Mouse (Mus musculus): ENCODE measurements around the gene Faah. TPM values are rescaled to one million over a fixed set of nuclear protein-coding genes. Genes with fewer than 3 reads are reported as not detected.
A peak's percentile ranks its signal among the peaks of the same experiment; 100 is the strongest.

The Faah gene
- total RNA-seq, 1 experiment: 5.9 TPM

DNA sequence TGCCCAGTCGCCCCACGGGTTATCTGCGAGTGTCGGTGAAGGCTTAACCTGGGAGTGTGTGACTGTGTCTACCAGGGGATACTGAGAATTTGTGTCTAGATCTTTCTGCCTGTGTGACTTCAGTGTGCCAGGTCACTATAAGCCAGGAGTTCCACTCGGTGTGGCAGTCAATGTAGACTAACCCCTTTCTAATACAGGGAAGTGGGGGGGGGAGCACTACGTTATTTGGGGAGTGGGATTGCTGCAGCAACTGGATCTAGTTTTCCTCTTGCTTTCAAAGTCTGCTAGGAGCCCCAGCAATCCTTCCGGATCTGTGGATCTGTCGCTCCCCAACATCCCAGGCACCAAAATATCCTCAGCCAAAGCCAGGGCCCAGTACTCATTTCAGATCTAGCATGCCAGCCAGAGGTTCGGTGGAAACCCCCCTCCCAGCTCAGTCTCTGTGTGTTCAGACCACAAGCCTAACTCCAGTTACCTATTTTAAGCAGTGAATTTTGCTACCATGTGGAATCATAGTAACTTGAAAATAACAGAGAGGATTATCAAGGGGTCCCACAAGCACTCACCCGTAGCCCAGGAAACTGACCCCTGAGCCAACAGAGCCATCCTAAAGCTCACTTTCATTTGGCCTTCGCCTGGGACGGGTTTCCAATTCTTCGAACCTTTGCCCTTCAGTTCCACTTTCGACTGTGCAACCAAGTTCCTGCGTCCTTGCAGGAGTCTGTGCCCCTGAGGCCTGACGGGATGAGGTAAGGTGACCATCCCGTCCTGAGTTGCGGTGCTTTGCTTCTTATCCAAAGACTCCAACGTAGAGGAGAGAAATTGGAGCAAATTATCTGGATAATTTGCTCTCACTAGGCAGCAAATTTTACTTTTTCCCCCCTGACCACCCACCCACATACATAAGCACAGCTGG, 80.4 kb downstream of the Faah start:
- Histone ChIP-seq H3K36me3 (ENCODE audit: control insufficient read depth, insufficient read depth, low read length, poor library complexity, severe bottlenecking) (no peaks in the 10 kb centered on the region), H3K9me3 (ENCODE audit: control insufficient read depth, insufficient read depth, low read depth, low read length) (no peaks in the 10 kb centered on the region), H3K4me3 (ENCODE audit: insufficient read depth in 1 of 2, low read depth in 1 of 2, low read length in 2 of 2, poor library complexity in 1 of 2, severe bottlenecking in 1 of 2) (no peak overlapping the region), H3K9ac (ENCODE audit: insufficient read depth, low read depth, low read length, poor library complexity, severe bottlenecking) (no peak overlapping the region), H3K4me1 (ENCODE audit: control insufficient read depth in 2 of 2, insufficient read depth in 2 of 2, low read length in 2 of 2, poor library complexity in 1 of 2) (peaks cover 0 to 7% of the 10 kb centered on the region in 2 experiments; a peak in 1 of 4 replicates), H3K27ac (ENCODE audit: insufficient read depth, low read depth, low read length, poor library complexity, severe bottlenecking) (no peak overlapping the region)
- in situ Hi-C loops (cut with MboI; ENCODE audit: low sequenced_read_pairs in 2 of 2, unreplicated experiment in 2 of 2): loop anchor here (10.0 to 25.0 kb wide), 3 partner anchors 875 to 1033 kb away; partner anchors contain the start of genes Foxd2 (in 2 of the 2) and Tal1 (in 2 of the 2)
- no peak for DNase-seq (ENCODE audit: low read depth, low spot score)
- no peak for TF ChIP-seq ZNF384 (IDR thresholded peaks at IDR 0.05; ENCODE audit: low read depth, low read length)
- TF ChIP-seq MAFK (IDR thresholded peaks at IDR 0.05; ENCODE audit: insufficient read depth, low read depth, low read length): no peak
- TF ChIP-seq ZC3H11A (IDR thresholded peaks at IDR 0.05; ENCODE audit: borderline replicate concordance, low read depth, low read length): no peak
- TF ChIP-seq HCFC1 (IDR thresholded peaks at IDR 0.05; ENCODE audit: borderline replicate concordance, insufficient read depth, low read length): no peak
- TF ChIP-seq CHD2 (IDR thresholded peaks at IDR 0.05; ENCODE audit: low read depth, low read length): no peak

DNA sequence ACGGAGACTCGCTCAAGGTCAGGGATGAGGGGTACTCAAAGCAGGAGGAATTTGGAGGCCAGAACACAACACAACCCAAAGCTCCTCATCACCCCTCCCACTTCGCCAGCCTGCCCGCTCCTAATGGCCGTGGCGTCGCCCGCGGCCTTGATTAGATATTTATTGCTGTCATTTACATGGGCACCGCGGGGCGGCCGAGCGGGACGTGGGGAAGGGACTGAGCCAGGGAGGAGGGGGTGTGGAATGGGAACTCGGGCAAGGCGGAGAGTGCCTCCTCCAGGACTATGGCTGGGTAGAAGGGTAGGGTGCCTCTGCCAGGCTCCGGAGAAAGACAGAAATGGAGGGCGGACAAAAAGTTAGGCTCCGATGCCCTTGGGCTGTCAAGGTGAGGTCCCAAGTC, 81.1 kb downstream of the Faah start:
- in situ Hi-C loops (cut with MboI; ENCODE audit: low sequenced_read_pairs in 2 of 2, unreplicated experiment in 2 of 2): loop anchor here (10.0 to 25.0 kb wide), 3 partner anchors 874 to 1032 kb away; partner anchors contain the start of genes Foxd2 (in 2 of the 2) and Tal1 (in 2 of the 2)
- peak overlapping the region in 1 of 2 experiments; percentile 6; a peak in 1 of 4 replicates for H3K4me3 ChIP-seq (ENCODE audit: insufficient read depth in 1 of 2, low read depth in 1 of 2, low read length in 2 of 2, poor library complexity in 1 of 2, severe bottlenecking in 1 of 2)

DNA sequence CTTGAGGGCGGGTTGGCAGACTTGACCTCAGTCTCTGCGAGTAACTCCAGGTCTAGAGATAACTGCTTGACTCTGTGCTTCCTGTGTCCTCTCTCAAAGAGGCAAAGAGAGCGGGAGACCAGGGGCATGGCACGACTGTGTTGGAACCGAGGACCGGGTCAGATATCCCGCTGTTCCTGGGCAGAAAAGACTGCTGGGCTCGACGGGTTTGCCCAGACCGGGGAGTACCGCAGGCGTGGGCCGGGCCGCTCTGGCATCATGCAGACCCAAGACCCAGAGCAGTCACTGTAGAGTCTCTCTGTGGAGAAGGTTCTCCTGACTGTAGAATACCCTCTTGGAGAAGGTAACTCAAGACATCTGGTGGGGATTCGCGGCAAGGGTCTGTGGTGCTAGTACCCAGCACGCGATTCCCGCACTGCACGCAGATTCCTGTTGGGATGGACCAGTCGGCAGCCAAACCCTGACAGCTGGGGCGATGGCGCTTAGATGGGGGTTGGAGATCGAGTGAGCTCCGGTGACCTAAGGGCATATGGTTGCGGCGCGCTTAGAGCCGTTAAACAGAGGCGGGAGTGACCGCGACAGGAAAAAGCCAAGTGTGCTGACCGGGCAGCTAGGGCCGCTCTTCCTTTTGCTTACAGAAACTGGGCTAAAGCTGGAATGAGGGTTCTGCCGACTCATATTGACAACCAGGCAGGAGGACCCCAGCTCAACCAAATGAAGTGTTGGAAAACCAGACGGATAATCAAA, 81.7 kb downstream of the Faah start:
- Histone ChIP-seq H3K4me1 (ENCODE audit: control insufficient read depth in 2 of 2, insufficient read depth in 2 of 2, low read length in 2 of 2, poor library complexity in 1 of 2) (peaks cover 0 to 7% of the 10 kb centered on the region in 2 experiments; a peak in 1 of 4 replicates), H3K4me3 (ENCODE audit: insufficient read depth in 1 of 2, low read depth in 1 of 2, low read length in 2 of 2, poor library complexity in 1 of 2, severe bottlenecking in 1 of 2) (peak overlapping the region in 1 of 2 experiments; percentile 18; a peak in 1 of 4 replicates), H3K9me3 (ENCODE audit: control insufficient read depth, insufficient read depth, low read depth, low read length) (no peaks in the 10 kb centered on the region), H3K36me3 (ENCODE audit: control insufficient read depth, insufficient read depth, low read length, poor library complexity, severe bottlenecking) (no peaks in the 10 kb centered on the region), H3K27ac (ENCODE audit: insufficient read depth, low read depth, low read length, poor library complexity, severe bottlenecking) (no peak overlapping the region), H3K9ac (ENCODE audit: insufficient read depth, low read depth, low read length, poor library complexity, severe bottlenecking) (no peak overlapping the region)
- in situ Hi-C loops (cut with MboI; ENCODE audit: low sequenced_read_pairs in 2 of 2, unreplicated experiment in 2 of 2): loop anchor here (10.0 to 25.0 kb wide), 3 partner anchors 874 to 1031 kb away; partner anchors contain the start of genes Foxd2 (in 2 of the 2) and Tal1 (in 2 of the 2)
- no peak for DNase-seq (ENCODE audit: low read depth, low spot score)
- TF ChIP-seq HCFC1 (IDR thresholded peaks at IDR 0.05; ENCODE audit: borderline replicate concordance, insufficient read depth, low read length) (no peak), CHD2 (IDR thresholded peaks at IDR 0.05; ENCODE audit: low read depth, low read length) (no peak), ZC3H11A (IDR thresholded peaks at IDR 0.05; ENCODE audit: borderline replicate concordance, low read depth, low read length) (no peak), ZNF384 (IDR thresholded peaks at IDR 0.05; ENCODE audit: low read depth, low read length) (no peak), MAFK (IDR thresholded peaks at IDR 0.05; ENCODE audit: insufficient read depth, low read depth, low read length) (no peak)

More for the DNA sequence above, 81.1 kb downstream of the Faah start:
- DNase-seq (ENCODE audit: low read depth, low spot score): no peak
- Histone ChIP-seq H3K36me3 (ENCODE audit: control insufficient read depth, insufficient read depth, low read length, poor library complexity, severe bottlenecking) (no peaks in the 10 kb centered on the region), H3K4me1 (ENCODE audit: control insufficient read depth in 2 of 2, insufficient read depth in 2 of 2, low read length in 2 of 2, poor library complexity in 1 of 2) (peaks cover 0 to 7% of the 10 kb centered on the region in 2 experiments; a peak in 1 of 4 replicates), H3K9ac (ENCODE audit: insufficient read depth, low read depth, low read length, poor library complexity, severe bottlenecking) (no peak overlapping the region), H3K9me3 (ENCODE audit: control insufficient read depth, insufficient read depth, low read depth, low read length) (no peaks in the 10 kb centered on the region), H3K27ac (ENCODE audit: insufficient read depth, low read depth, low read length, poor library complexity, severe bottlenecking) (no peak overlapping the region)
- no peak for TF ChIP-seq MAFK (IDR thresholded peaks at IDR 0.05; ENCODE audit: insufficient read depth, low read depth, low read length)
- no peak for TF ChIP-seq HCFC1 (IDR thresholded peaks at IDR 0.05; ENCODE audit: borderline replicate concordance, insufficient read depth, low read length)
- TF ChIP-seq CHD2 (IDR thresholded peaks at IDR 0.05; ENCODE audit: low read depth, low read length): no peak
- no peak for TF ChIP-seq ZNF384 (IDR thresholded peaks at IDR 0.05; ENCODE audit: low read depth, low read length)
- no peak for TF ChIP-seq ZC3H11A (IDR thresholded peaks at IDR 0.05; ENCODE audit: borderline replicate concordance, low read depth, low read length)

DNA sequence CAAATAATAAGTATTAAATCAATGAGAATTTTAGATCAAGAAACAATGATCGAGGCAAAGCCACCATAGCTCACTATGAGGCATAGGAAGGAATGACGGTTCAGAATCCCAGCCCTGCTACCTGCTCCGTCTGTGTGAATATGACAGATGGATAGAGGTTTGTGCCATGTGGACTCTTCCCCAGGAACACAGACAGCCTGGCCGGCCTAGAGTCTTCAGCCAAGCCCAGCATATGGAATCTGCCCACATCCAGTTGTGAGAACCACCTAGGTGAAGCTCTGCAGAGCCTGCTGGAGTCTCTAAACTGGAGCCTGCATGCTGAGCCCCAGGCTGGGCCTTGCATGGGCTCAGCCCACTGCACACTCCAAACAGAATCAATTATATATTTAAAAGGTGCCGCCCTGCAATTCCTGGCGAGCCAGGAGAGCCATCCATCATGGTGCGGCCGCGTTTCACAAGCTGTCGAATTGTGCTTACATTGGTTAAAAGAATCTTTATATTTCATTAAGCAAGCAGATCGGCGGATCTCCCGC, 86.1 kb downstream of the Faah start:
- no peaks in the 10 kb centered on the region for H3K9me3 ChIP-seq (ENCODE audit: control insufficient read depth, insufficient read depth, low read depth, low read length)
- TF ChIP-seq ZC3H11A (IDR thresholded peaks at IDR 0.05; ENCODE audit: borderline replicate concordance, low read depth, low read length) (no peak), MAFK (IDR thresholded peaks at IDR 0.05; ENCODE audit: insufficient read depth, low read depth, low read length) (no peak), HCFC1 (IDR thresholded peaks at IDR 0.05; ENCODE audit: borderline replicate concordance, insufficient read depth, low read length) (no peak), ZNF384 (IDR thresholded peaks at IDR 0.05; ENCODE audit: low read depth, low read length) (no peak), CHD2 (IDR thresholded peaks at IDR 0.05; ENCODE audit: low read depth, low read length) (no peak)

More for the DNA sequence above, 86.1 kb downstream of the Faah start:
- Histone ChIP-seq H3K27ac (ENCODE audit: insufficient read depth, low read depth, low read length, poor library complexity, severe bottlenecking) (no peak overlapping the region), H3K4me1 (ENCODE audit: control insufficient read depth in 2 of 2, insufficient read depth in 2 of 2, low read length in 2 of 2, poor library complexity in 1 of 2) (peaks cover 0 to under 1% of the 10 kb centered on the region in 2 experiments; a peak in 1 of 4 replicates), H3K9ac (ENCODE audit: insufficient read depth, low read depth, low read length, poor library complexity, severe bottlenecking) (no peak overlapping the region), H3K36me3 (ENCODE audit: control insufficient read depth, insufficient read depth, low read length, poor library complexity, severe bottlenecking) (no peaks in the 10 kb centered on the region), H3K4me3 (ENCODE audit: insufficient read depth in 1 of 2, low read depth in 1 of 2, low read length in 2 of 2, poor library complexity in 1 of 2, severe bottlenecking in 1 of 2) (peak overlapping the region; percentile 18 to 27; a peak in 2 of 4 replicates)
- no peak for DNase-seq (ENCODE audit: low read depth, low spot score)
- in situ Hi-C loops (cut with MboI; ENCODE audit: low sequenced_read_pairs in 2 of 2, unreplicated experiment in 2 of 2): loop anchor here (10.0 to 25.0 kb wide), 3 partner anchors 869 to 1027 kb away; partner anchors contain the start of genes Foxd2 (in 2 of the 2) and Tal1 (in 2 of the 2)

All from ES-E14 (cell line).